Mouse (Mus musculus): ENCODE data around the gene Park7.

The Park7 gene

DNA sequence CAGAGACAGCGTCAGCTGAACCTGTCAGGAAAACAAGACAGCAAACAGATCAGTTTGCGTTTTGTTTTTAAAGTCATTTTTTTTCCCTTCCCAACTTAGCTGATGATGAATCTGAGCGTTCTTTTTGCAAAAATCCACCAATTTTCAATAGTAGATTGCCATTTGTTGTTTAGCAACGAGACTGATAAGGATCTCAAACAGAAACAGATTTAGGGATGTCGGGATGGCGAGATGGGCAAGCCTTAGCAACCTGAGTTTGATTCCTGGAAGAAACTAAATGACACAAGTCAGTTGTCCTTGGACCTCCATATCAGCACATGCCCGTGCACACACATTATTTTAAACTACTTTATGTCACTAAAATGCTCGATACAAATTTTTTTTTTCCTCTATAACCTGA lies 41.6 kb downstream of the Park7 start:
- no peak for DNase-seq

- no peak for DNase-seq
These were observed 42.0 kb downstream of the Park7 start for GRCm38 (mm10) chr4:150872139-150872651.

GRCm38 (mm10) chr4:150871392-150872138 lies 42.7 kb downstream of the Park7 start:
- no peak for DNase-seq

GRCm38 (mm10) chr4:150870963-150871391 lies 43.3 kb downstream of the Park7 start:
- no peak for DNase-seq

DNA sequence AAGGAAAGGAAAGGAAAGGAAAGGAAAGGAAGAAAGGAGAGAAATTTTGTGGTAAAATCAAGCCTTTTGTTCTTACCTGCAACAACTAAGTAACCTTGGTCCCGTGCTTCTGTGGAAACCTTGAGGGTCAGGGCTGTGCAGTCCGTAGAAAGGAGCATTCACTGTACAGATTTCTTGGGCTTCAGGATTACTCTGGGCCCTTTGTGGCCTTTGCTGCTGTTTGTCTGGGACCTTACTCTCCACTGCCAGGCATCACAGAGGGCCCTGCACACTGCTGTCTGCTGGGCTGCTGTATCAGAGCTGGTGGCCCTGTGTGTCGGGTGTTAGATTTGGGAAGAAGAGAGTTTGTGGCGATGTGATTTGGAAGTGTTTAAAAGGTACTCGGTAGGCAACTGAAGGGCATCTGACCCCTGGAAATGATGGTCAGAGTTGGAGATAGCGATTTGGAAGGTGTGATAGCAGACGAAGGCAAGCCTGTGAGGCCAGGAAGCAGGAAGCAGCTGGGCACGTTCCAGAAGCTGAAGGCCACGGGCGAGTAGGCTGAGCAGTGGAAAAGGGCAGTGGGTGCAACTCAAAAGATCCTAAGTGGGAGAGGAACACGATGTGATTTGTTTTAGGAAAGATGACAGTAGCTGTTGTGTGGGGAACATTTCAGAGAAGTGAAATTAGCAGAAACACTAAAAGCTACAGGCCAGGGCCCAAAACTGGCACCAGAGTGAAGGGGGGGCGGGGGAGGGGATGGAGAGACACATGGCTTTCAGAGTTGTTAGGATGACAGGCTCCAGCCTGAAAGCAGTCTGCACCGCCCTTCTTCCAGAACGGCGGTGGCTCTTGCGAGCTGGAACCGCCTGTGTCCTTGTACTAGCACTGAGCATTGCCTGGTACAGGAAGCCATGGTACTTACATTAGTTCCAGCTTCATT lies 44.7 kb downstream of the Park7 start:
- no peak for DNase-seq

GRCm38 (mm10) chr4:150868859-150869258 lies 45.4 kb downstream of the Park7 start:
- no peak for DNase-seq

GRCm38 (mm10) chr4:150868161-150868560 lies 46.1 kb downstream of the Park7 start:
- DNase-seq = no peak

DNA sequence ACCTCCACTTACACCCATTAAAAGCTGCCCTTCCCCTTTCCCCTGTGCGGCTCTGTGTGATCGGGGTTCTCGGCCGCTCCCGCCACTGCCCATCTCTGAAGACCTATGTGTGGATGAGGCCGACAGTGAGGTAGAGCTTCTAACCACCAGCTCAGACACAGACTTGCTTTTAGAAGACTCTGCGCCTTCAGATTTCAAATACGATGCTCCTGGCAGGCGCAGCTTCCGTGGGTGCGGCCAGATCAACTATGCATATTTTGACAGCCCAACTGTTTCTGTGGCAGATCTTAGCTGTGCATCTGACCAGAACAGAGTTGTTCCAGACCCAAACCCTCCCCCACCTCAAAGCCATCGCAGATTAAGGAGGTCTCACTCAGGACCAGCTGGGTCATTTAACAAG lies 47.7 kb downstream of the Park7 start:
- no peak for DNase-seq

DNA sequence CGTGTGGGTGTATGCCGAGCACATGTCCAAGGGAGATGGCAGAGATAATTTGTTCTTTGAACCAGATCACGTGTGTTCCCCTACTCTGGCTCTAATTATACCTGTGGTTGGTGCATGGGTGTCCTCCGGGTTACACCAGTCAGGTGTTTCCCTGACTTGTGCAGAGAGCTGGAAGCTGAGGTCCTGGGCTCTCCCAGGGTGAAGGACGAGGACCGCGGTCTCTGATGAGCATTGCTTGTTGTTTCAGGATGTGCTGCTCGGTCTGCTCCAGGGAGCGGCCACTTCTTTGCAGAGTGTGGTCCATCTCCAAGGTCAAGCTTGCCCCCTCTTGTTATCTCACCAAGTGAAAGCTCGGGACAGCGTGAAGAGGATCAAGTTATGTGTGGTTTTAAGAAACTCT lies 48.2 kb downstream of the Park7 start:
- no peak for DNase-seq

DNA sequence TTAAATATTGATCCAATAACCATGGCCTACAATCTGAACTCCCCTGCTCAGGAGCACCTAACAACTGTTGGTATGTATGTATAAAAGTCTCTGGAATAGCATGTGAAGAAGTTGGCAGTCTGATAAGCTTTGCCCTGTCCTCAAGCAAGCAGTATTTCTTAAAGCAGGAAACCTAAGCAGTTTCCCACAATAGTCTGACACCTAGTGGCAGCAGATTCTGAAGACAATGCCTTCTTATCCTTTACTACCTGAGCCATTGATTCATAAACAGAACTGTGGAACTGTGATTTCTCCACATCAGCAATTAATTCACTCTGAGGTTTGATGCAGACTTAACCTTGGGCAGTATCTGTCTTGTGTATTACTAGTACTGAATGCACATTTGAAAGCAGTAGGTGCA lies 48.9 kb downstream of the Park7 start:
- no peak for DNase-seq

- DNase-seq = no peak
These were observed 51.4 kb downstream of the Park7 start for GRCm38 (mm10) chr4:150862626-150863375.

DNA sequence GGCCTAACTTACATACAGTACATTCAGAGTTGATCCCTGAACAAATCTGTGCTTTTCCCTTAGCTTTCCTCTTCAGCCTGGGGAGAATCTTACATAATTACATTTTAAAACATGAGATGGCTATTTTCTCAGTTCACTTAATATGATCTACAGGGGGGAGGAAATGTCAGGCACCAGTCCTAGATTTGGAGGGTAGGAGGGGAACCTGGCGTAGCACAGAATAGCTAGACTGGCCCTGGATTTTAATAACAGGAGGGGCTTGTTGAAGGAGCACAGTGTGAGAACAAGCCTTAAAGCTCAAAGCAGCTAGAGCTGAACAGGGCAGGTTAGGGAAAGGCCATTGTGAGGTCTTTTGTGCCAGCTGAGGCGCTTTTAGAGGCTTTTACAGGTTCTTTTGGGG lies 53.1 kb downstream of the Park7 start:
- no peak for DNase-seq

DNA sequence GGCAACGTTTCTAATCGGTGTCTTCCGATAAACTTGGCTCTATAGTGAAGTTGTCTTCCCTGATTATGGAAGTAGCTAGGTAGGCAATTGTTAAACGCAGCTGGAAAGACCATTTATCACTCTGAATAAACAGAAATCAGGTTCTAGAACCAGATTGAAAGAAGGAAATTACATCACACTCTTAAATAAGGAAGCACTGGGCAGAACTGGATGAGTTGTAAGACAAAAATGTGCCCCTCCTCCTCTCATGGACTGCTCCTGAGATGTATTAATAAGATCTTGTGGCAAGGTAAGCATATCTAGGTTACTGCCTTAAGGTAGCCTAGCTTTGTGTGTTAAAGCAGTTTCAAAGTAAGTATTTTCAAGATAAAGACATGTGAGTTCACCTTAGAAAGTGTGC lies 53.7 kb downstream of the Park7 start:
- DNase-seq = no peak

DNA sequence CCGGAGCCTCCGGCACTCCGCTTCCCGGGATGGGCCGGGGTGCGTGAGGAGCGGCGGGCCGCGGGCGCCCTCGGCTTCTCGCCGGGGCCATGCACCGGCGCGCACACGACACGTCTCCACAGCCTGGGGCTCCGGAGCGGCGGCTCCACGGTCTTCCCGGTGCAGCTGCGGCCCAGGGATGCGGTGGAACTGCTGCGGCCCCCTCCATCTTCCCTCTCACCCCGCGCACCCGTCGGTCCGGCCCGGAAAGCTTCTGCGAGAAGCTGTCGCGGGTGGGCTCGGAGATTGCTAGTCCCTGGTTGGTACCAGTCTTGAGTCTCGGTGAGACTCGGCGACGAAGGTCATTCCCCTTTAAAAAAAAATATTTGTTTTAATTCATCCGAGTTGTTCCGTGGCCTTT lies 58.9 kb downstream of the Park7 start:
- DNase-seq = no peak

- DNase-seq = peak; percentile 96
These were observed 59.4 kb downstream of the Park7 start for GRCm38 (mm10) chr4:150854839-150855246.

DNA sequence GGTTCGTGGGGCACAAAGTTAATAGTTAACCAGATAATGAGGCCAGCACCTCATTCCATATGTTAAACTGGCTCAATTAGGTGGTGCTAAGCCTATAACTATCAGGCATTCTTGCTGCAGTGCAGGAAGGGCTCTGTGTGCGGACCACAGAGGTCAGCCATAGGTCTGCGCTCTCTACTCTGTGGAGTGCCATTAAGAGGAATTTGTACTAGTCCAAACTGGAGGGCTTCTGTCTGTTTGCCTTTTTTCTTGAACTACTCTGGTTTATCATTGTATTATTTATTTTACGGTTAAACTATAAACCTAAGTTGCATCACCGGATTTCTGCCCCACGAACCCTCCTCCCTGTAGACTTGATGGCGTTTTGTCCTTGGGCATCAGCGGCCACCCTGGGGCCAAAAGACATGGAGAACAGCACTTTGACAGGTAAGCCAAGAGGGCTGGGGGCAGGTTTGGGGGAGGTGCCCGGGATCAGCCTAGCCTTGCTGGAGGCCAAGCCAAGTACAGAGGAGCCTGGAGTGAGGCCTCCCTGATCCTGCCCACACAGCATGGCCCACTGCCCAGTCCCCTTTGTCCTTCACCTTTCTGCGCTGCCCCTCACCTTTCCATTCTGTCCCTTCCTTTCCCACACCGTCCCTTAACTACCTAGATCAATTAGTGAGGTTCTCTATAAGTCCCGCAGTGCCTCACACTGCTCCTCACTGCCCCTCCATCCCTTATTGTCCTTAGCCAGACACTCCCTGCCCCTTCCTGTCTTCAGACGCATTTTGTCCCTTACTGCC lies 60.4 kb downstream of the Park7 start, which contains the start of gene Errfi1:
Gene Errfi1, plus strand, starts transcription at position 240 of the 782 bp plus-strand sequence.
- DNase-seq = peak; percentile 26

GRCm38 (mm10) chr4:150852479-150852878 lies 61.8 kb downstream of the Park7 start:
- DNase-seq = no peak

DNA sequence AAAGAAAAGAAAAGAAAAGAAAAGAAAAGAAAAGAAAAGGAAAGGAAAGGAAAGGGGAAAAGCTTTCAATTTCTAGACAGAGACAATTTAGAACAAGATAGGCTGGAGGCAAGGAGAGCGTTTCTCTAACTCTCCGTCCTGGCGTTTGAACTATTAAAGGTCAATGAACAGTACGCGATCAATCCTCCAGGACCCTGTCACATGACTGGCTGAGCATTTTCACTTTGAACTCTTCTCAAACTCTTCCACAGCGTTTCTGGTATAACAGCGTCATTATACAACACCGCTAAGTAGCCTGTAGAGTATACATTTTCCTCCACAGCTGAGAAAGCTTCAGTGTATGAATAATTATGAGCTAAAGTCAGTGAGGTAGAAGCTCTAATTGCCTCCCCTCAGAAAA lies 62.2 kb downstream of the Park7 start:
- no peak for DNase-seq

- DNase-seq = no peak
These were observed 63.3 kb downstream of the Park7 start for GRCm38 (mm10) chr4:150850893-150851292.

- DNase-seq = no peak
These were observed 64.3 kb downstream of the Park7 start for GRCm38 (mm10) chr4:150849964-150850363.
